Mouse (Mus musculus): ENCODE data around the gene Numb.

DNA sequence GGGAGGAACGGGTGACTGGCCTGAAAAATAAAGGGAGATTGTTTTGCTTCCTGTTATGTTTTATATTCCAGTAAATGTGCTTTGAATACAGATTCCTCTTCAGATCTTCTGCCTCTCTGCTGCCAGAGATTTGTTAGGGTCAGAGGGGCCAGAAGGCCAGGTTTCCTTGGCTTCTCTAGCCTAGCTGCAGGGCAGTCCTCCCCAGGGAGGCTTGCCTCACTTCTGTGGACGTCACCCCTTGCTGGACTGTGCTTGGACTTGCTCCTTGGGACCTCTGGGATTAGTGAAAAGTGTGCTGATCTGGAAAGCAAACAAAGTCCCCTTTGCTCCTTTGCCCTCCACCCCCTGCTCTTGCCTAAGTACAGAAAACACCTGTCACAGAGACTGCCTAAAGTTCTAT lies 126.7 kb downstream of the Numb start:
- TF ChIP-seq CTCF (IDR thresholded peaks at IDR 0.05; ENCODE audit: control insufficient read depth, insufficient read depth, insufficient read length) (no peak), USF1 (IDR thresholded peaks at IDR 0.05; ENCODE audit: low read depth) (no peak), MAX (IDR thresholded peaks at IDR 0.05) (no peak), MYOD1 (IDR thresholded peaks at IDR 0.05; ENCODE audit: control insufficient read depth, insufficient read length, low read depth) (no peak), FOSL1 (IDR thresholded peaks at IDR 0.05; ENCODE audit: insufficient read depth, low read length, poor library complexity, severe bottlenecking) (no peak)
